ENCODE assay signal across 19 mouse cellular contexts in genomic region chr8:34601426-34601953, GRCm38 (mm10).
"Had no signal": no experiment of that assay in that cellular context is flagged by ENCODE, and none has a peak within 500 bp of the region (broad histone marks: within the 10 kb centered on the region; RNA-seq: fewer than 3 reads in every experiment).

No protein-coding gene starts in this region.

- H3K9ac ChIP-seq: heart, embryonic 12.5 days; hindbrain, embryonic 12.5 days; hindbrain, embryonic 14.5 days; intestine, embryonic 15.5 days; limb, embryonic 12.5 days had no signal

- H3K4me1 ChIP-seq: heart, embryonic 10.5 days; heart, embryonic 12.5 days; intestine, embryonic 15.5 days; limb, embryonic 10.5 days; limb, embryonic 12.5 days had no signal

- H3K36me3 ChIP-seq: heart, embryonic 10.5 days; heart, embryonic 12.5 days; hindbrain, embryonic 10.5 days; hindbrain, embryonic 12.5 days; intestine, embryonic 15.5 days; limb, embryonic 10.5 days; limb, embryonic 12.5 days had no signal

- DNase-seq: gastrocnemius, postnatal 10 days; gastrocnemius, postnatal 25 days; kidney, adult 18-20 months; kidney, adult 8-10 months; kidney, postnatal 10 days had no signal

- H3K27me3 ChIP-seq: heart, embryonic 12.5 days; hindbrain, embryonic 12.5 days; intestine, embryonic 15.5 days; limb, embryonic 12.5 days had no signal

- ATAC-seq: hindbrain, embryonic 16.5 days; inflammation-experienced regulatory T-cells, adult 6 months; intestine, embryonic 15.5 days; intestine, postnatal 0 days had no signal

- H3K9me3 ChIP-seq: heart, embryonic 10.5 days; heart, embryonic 12.5 days; hindbrain, embryonic 10.5 days; hindbrain, embryonic 12.5 days; intestine, embryonic 15.5 days; limb, embryonic 10.5 days; limb, embryonic 12.5 days had no signal

- H3K4me3 ChIP-seq: gastrocnemius, adult 2 months; heart, embryonic 10.5 days; heart, embryonic 12.5 days; hindbrain, embryonic 10.5 days; hindbrain, embryonic 12.5 days; intestine, embryonic 15.5 days; layer of hippocampus, adult 2 months; left cerebral cortex, adult 2 months; limb, embryonic 10.5 days; limb, embryonic 12.5 days had no signal

- H3K4me2 ChIP-seq: heart, embryonic 12.5 days; hindbrain, embryonic 12.5 days; hindbrain, embryonic 14.5 days; intestine, embryonic 15.5 days; limb, embryonic 12.5 days had no signal

- H3K27ac ChIP-seq: gastrocnemius, adult 2 months; heart, embryonic 10.5 days; hindbrain, embryonic 12.5 days; hindbrain, embryonic 14.5 days; intestine, embryonic 15.5 days; layer of hippocampus, adult 2 months; left cerebral cortex, adult 2 months; limb, embryonic 10.5 days; limb, embryonic 12.5 days had no signal
